Mouse (Mus musculus) liver, adult 2 months (tissue): ENCODE measurements around the gene Col4a1. TPM values are rescaled to one million over a fixed set of nuclear protein-coding genes. Genes with fewer than 3 reads are reported as not detected.

Experiments used
- DNase-seq: peaks from one replicate; pipeline ENCODE4 v3.0.0-alpha.2; 2011; ENCODE audit warnings: low read depth, low spot score; ENCODE audit errors: extremely low read depth
- H3K27ac ChIP-seq: fragments of 200-500 bp; replicated peaks from 2 replicates; pipeline ENCODE4 v1.5.1; 2012; ENCODE audit warnings: low read depth, mild to moderate bottlenecking, control low read depth, inconsistent platforms, low read length; ENCODE audit not compliant: insufficient read depth
- H3K27me3 ChIP-seq: fragments of 200-500 bp; 2 replicates; pipeline ENCODE4 v1.6.1; 2012; ENCODE audit warnings: mild to moderate bottlenecking, moderate library complexity, low read length, inconsistent platforms; ENCODE audit not compliant: control insufficient read depth, insufficient read depth
- H3K36me3 ChIP-seq: fragments of 200-500 bp; 2 replicates; pipeline ENCODE4 v1.6.1; 2012; ENCODE audit warnings: low read length, inconsistent platforms; ENCODE audit not compliant: control insufficient read depth, insufficient read depth
- H3K4me1 ChIP-seq: fragments of 200-500 bp; 2 replicates; pipeline ENCODE4 v1.6.1; 2011; ENCODE audit warnings: low read length; ENCODE audit not compliant: control insufficient read depth, insufficient read depth
- H3K4me3 ChIP-seq: fragments of 200-500 bp; 2 replicates; pipeline ENCODE4 v1.5.1; 2011; ENCODE audit warnings: low read depth, mild to moderate bottlenecking, control low read depth, low read length, moderate library complexity; ENCODE audit not compliant: insufficient read depth
- H3K79me2 ChIP-seq: fragments of 200-500 bp; 2 replicates; pipeline ENCODE4 v1.6.1; 2012; ENCODE audit warnings: inconsistent platforms, mild to moderate bottlenecking, low read length, moderate library complexity; ENCODE audit not compliant: control insufficient read depth, insufficient read depth
- H3K9ac ChIP-seq: fragments of 200-500 bp; 2 replicates; pipeline ENCODE4 v1.6.1; 2012; ENCODE audit warnings: low read depth, mild to moderate bottlenecking, control low read depth, inconsistent platforms, low read length
- CTCF ChIP-seq: fragments of 200-500 bp; IDR thresholded peaks from 2 replicates; pipeline ENCODE4 v1.5.1; 2011; ENCODE audit warnings: low read depth, low read length, control low read depth
- POLR2A ChIP-seq: fragments of 200-500 bp; IDR thresholded peaks from 2 replicates; pipeline ENCODE4 v1.6.1; 2011; ENCODE audit warnings: low read length, control low read depth; ENCODE audit not compliant: insufficient read depth; ENCODE audit errors: extremely low read depth
- WGBS: fragments of 180-500 bp; shearing (Covaris S2); methylation state at CpG from one replicate; pipeline ENCODE4 v1.1.7; 2018; 5-methylcytosine and 5-hydroxymethylcytosine counted together
- polyA plus RNA-seq: library from polyadenylated mRNA; depleted of rRNA; stranded (reverse); fragments of >200 nt; gene quantifications from 2 replicates; pipeline ENCODE4 v1.2.3, GENCODE M21; 2012
- total RNA-seq: library from RNA; depleted of rRNA; stranded (reverse); fragments of >200 nt; gene quantifications from 2 replicates; pipeline ENCODE4 v1.2.3, GENCODE M21; 2014

Col4a1 gene
- total and polyA plus RNA-seq, 2 experiments = 25.7 to 29.1 TPM

- peaks cover 3% of the 10 kb centered on the region; the same call in 1 of the 2 replicates for H3K4me1 ChIP-seq
- DNase-seq = no peak
- WGBS = 89% methylated on average over 4 of the region's 4 CpGs
- H3K9ac ChIP-seq = no peak overlapping the region
- H3K4me3 ChIP-seq = no peak overlapping the region
- no peak overlapping the region for H3K27ac ChIP-seq
- no peaks in the 10 kb centered on the region for H3K79me2 ChIP-seq
- no peaks in the 10 kb centered on the region for H3K36me3 ChIP-seq
- H3K27me3 ChIP-seq = no peaks in the 10 kb centered on the region
- TF ChIP-seq POLR2A (no peak), CTCF (no peak)
Observed at GRCm38 (mm10) chr8:11182148-11182484, 130.5 kb downstream of the Col4a1 start.

GRCm38 (mm10) chr8:11181420-11182147 lies 131.0 kb downstream of the Col4a1 start:
- TF ChIP-seq POLR2A = no peak
- TF ChIP-seq CTCF = no peak

DNA sequence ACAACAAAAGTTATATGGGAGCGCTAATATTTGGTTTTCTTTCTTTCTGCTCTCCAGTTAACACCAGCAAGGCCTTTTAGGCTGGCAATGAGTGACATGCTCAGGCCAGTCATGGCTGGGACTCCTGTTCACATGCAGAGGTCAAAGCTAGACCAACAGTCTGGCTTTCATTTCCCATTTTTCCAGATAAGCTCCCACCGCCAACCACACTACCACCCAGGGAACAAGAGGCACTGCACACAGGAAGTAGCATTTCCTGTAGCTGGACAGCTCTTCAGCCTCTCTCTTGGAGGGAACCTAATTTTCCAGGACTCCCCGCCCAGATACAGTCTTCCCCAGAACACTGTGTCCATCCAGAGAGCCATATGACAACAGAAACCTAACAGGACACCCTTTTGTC lies 132.8 kb downstream of the Col4a1 start:
- 81% methylated on average over 3 of the region's 3 CpGs for WGBS
- Histone ChIP-seq H3K27me3 (no peaks in the 10 kb centered on the region), H3K36me3 (no peaks in the 10 kb centered on the region), H3K27ac (no peak overlapping the region), H3K9ac (no peak overlapping the region), H3K4me3 (no peak overlapping the region), H3K4me1 (peaks cover 3% of the 10 kb centered on the region; the same call in 1 of the 2 replicates), H3K79me2 (no peaks in the 10 kb centered on the region)
- no peak for TF ChIP-seq POLR2A
- TF ChIP-seq CTCF = no peak
- DNase-seq = no peak

More at GRCm38 (mm10) chr8:11181420-11182147, 131.0 kb downstream of the Col4a1 start:
- no peaks in the 10 kb centered on the region for H3K79me2 ChIP-seq
- 86% methylated on average over 11 of the region's 11 CpGs for WGBS
- no peak overlapping the region for H3K4me3 ChIP-seq
- H3K27ac ChIP-seq = no peak overlapping the region
- no peak overlapping the region for H3K9ac ChIP-seq
- DNase-seq = no peak
- H3K4me1 ChIP-seq = peaks cover 3% of the 10 kb centered on the region; the same call in 1 of the 2 replicates
- no peaks in the 10 kb centered on the region for H3K36me3 ChIP-seq
- no peaks in the 10 kb centered on the region for H3K27me3 ChIP-seq

- Histone ChIP-seq H3K4me1 (peaks cover 10% of the 10 kb centered on the region), H3K27me3 (no peaks in the 10 kb centered on the region), H3K36me3 (no peaks in the 10 kb centered on the region), H3K9ac (no peak overlapping the region), H3K4me3 (no peak overlapping the region), H3K79me2 (no peaks in the 10 kb centered on the region), H3K27ac (no peak overlapping the region)
- DNase-seq = no peak
- WGBS = 80% methylated on average over 7 of the region's 7 CpGs
- no peak for TF ChIP-seq CTCF
Observed at GRCm38 (mm10) chr8:11176393-11176792, 136.2 kb downstream of the Col4a1 start.

- no peak overlapping the region for H3K27ac ChIP-seq
- no peaks in the 10 kb centered on the region for H3K79me2 ChIP-seq
- no peak for TF ChIP-seq POLR2A
- peak; percentile 85 for TF ChIP-seq CTCF
- DNase-seq = peak; percentile 85
- H3K4me1 ChIP-seq = peaks cover 16% of the 10 kb centered on the region
- no peak overlapping the region for H3K4me3 ChIP-seq
- 20% methylated on average over 17 of the region's 17 CpGs for WGBS
- H3K9ac ChIP-seq = no peak overlapping the region
- no peaks in the 10 kb centered on the region for H3K36me3 ChIP-seq
- H3K27me3 ChIP-seq = no peaks in the 10 kb centered on the region
Observed at GRCm38 (mm10) chr8:11173284-11174191, 139.1 kb downstream of the Col4a1 start.

GRCm38 (mm10) chr8:11171526-11171925 lies 141.1 kb downstream of the Col4a1 start:
- no peak overlapping the region for H3K4me3 ChIP-seq
- H3K4me1 ChIP-seq = peaks cover 16% of the 10 kb centered on the region
- H3K27ac ChIP-seq = no peak overlapping the region
- no peaks in the 10 kb centered on the region for H3K79me2 ChIP-seq
- 15% methylated on average over 7 of the region's 7 CpGs for WGBS
- DNase-seq = peak; percentile 91
- no peak for TF ChIP-seq POLR2A
- TF ChIP-seq CTCF = no peak
- H3K27me3 ChIP-seq = no peaks in the 10 kb centered on the region
- no peak overlapping the region for H3K9ac ChIP-seq
- H3K36me3 ChIP-seq = no peaks in the 10 kb centered on the region
